Mouse (Mus musculus): ENCODE results near the gene Actr5. TPM values are rescaled to one million over a fixed set of nuclear protein-coding genes. Genes with fewer than 3 reads are reported as not detected.
A peak's percentile ranks its signal among the peaks of the same experiment; 100 is the strongest.

The Actr5 gene
- polyA plus RNA-seq, 1 experiment: 5.6 TPM

DNA sequence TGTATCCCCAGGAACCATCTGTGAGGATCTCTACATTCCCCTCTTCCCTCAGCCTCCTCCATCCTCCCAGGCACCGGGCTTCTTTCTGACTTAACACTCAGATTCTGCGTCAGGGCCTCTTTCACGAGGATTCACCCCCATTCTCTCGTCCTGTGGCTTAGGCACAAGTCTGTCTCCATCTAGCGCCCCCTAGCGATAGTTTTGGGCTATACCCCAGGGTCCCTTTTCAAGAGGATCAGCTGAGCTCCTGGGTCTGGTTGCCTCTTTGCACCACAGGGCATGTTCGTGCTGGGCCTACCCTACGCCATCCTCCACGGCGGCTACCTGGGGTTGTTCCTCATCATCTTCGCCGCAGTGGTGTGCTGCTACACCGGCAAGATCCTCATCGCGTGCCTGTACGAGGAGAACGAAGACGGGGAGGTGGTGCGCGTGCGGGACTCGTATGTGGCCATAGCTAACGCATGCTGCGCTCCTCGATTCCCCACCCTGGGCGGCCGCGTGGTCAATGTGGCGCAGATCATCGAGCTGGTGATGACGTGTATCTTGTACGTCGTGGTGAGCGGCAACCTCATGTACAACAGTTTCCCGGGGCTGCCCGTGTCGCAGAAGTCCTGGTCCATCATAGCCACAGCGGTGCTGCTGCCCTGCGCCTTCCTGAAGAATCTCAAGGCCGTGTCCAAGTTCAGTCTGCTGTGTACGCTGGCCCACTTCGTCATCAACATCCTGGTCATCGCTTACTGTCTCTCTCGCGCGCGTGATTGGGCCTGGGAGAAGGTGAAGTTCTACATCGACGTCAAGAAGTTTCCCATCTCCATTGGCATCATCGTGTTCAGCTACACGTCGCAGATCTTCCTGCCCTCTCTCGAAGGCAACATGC, 10.9 kb upstream of the Actr5 start:
- H3K4me3 ChIP-seq (ENCODE audit: insufficient read depth, low read length): no peak overlapping the region
- TF ChIP-seq CTCF (IDR thresholded peaks at IDR 0.05; ENCODE audit: borderline replicate concordance, insufficient read depth, low read length) (no peak), POLR2A (IDR thresholded peaks at IDR 0.05; ENCODE audit: low read depth, low read length) (no peak)
- H3K27ac ChIP-seq (ENCODE audit: insufficient read depth, low read length): no peak overlapping the region
- no peaks in the 10 kb centered on the region for H3K4me1 ChIP-seq (ENCODE audit: control insufficient read depth, insufficient read depth, low read length)

DNA sequence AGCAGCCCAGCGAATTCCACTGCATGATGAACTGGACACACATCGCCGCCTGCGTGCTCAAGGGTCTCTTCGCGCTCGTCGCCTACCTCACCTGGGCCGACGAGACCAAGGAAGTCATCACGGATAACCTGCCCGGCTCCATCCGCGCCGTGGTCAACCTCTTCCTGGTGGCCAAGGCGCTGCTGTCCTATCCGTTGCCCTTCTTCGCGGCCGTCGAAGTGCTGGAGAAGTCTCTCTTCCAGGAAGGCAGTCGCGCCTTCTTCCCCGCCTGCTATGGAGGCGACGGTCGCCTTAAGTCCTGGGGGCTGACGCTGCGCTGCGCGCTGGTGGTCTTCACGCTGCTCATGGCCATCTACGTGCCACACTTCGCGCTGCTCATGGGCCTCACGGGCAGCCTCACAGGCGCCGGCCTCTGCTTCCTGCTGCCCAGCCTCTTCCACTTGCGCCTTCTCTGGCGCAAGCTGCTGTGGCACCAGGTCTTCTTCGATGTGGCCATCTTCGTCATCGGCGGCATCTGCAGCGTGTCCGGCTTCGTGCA, 10.2 kb upstream of the Actr5 start:
- Histone ChIP-seq H3K27ac (ENCODE audit: insufficient read depth, low read length) (no peak overlapping the region), H3K4me1 (ENCODE audit: control insufficient read depth, insufficient read depth, low read length) (no peaks in the 10 kb centered on the region), H3K4me3 (ENCODE audit: insufficient read depth, low read length) (no peak overlapping the region)
- TF ChIP-seq POLR2A (IDR thresholded peaks at IDR 0.05; ENCODE audit: low read depth, low read length) (no peak), CTCF (IDR thresholded peaks at IDR 0.05; ENCODE audit: borderline replicate concordance, insufficient read depth, low read length) (no peak)

DNA sequence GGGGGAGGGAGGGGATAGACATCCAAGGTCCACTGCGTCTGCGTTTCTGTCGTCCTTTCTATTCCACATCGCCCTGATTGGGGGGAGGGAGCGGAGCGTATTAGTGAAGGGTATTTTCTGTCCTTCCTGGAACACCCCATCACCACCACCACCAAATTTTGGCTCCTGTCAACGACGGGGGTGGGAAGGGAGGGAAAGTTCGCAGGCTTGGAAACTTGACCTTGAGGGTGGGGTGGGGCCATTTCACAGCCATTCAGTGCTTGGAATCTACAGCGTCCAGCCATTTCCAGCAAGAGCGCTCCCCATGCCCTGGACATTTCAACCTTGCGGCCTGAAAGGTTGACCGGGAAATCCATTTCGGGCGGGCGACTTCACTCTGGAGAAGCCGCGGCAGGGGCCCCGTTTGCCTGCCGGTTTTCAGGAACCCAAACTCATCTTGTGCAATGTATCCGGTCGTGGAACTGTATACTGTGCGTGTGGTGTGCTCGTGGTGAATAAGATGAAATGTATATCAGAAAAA, 9.5 kb upstream of the Actr5 start:
- TF ChIP-seq CTCF (IDR thresholded peaks at IDR 0.05; ENCODE audit: borderline replicate concordance, insufficient read depth, low read length) (no peak), POLR2A (IDR thresholded peaks at IDR 0.05; ENCODE audit: low read depth, low read length) (no peak)
- H3K4me3 ChIP-seq (ENCODE audit: insufficient read depth, low read length): no peak overlapping the region
- H3K4me1 ChIP-seq (ENCODE audit: control insufficient read depth, insufficient read depth, low read length): no peaks in the 10 kb centered on the region
- no peak overlapping the region for H3K27ac ChIP-seq (ENCODE audit: insufficient read depth, low read length)

DNA sequence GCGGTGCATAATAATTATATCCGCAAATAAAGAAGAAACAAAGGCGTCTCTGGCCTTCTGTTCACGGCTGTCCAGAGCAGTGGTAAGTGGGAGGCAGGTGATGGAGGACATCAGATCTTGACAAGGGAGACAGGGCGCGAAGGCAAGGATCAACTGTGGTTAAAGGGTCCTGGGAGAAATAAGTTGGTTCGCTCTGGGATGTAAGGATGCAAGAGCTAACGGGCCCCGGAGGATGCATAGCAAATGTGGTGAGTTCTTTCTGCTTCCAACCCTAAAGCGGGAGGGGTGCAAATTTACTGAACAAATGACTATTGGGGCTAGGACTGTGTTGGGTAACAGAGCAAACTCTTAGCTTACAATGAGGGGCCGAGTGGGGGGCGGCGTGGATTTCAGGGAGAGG, 9.0 kb upstream of the Actr5 start:
- Histone ChIP-seq H3K4me1 (ENCODE audit: control insufficient read depth, insufficient read depth, low read length) (no peaks in the 10 kb centered on the region), H3K4me3 (ENCODE audit: insufficient read depth, low read length) (no peak overlapping the region), H3K27ac (ENCODE audit: insufficient read depth, low read length) (no peak overlapping the region)
- no peak for TF ChIP-seq POLR2A (IDR thresholded peaks at IDR 0.05; ENCODE audit: low read depth, low read length)
- TF ChIP-seq CTCF (IDR thresholded peaks at IDR 0.05; ENCODE audit: borderline replicate concordance, insufficient read depth, low read length): no peak

- Histone ChIP-seq H3K4me3 (ENCODE audit: insufficient read depth, low read length) (no peak overlapping the region), H3K27ac (ENCODE audit: insufficient read depth, low read length) (no peak overlapping the region), H3K4me1 (ENCODE audit: control insufficient read depth, insufficient read depth, low read length) (no peaks in the 10 kb centered on the region)
- no peak for TF ChIP-seq POLR2A (IDR thresholded peaks at IDR 0.05; ENCODE audit: low read depth, low read length)
Observed at GRCm38 (mm10) chr2:158616296-158616695, 8.4 kb upstream of the Actr5 start.

DNA sequence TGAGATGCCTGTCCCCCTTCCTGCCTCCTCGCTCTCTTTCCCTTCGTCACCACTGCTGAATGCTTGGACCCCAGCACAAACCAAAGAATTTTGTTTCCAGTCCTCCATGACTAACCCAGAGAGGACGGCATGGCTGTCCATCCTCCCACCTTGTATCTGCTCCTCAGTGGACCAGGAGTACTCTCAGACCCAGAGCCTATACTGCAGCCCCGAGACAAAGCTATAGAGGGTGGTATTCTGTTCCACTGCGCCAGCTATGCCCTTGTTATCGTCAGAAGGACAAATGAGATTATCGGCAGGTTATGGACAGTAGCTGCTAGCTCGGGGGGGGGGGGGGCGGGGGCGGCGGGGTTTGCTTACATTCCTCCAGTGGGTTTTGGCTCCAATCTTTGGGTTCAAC, 7.9 kb upstream of the Actr5 start:
- Histone ChIP-seq H3K4me3 (ENCODE audit: insufficient read depth, low read length) (no peak overlapping the region), H3K4me1 (ENCODE audit: control insufficient read depth, insufficient read depth, low read length) (no peaks in the 10 kb centered on the region), H3K27ac (ENCODE audit: insufficient read depth, low read length) (no peak overlapping the region)
- no peak for TF ChIP-seq POLR2A (IDR thresholded peaks at IDR 0.05; ENCODE audit: low read depth, low read length)
- no peak for TF ChIP-seq CTCF (IDR thresholded peaks at IDR 0.05; ENCODE audit: borderline replicate concordance, insufficient read depth, low read length)

DNA sequence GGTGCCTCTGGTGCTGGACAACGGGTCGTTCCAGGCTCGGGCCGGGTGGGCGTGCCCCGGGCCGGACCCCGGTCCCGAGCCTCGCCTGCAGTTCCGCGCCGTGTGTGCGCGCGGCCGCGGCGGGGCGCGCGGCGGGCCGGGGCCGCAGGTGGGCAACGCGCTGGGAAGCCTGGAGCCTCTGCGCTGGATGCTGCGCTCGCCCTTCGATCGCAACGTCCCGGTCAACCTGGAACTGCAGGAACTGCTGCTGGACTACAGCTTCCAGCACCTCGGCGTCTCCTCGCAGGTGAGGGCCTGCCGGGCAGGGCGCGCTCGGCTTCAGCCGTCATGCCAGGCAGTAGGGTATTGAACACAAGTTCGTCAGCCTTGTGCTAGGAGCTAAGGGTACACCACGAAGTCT, 543 bp downstream of the Actr5 start:
- Histone ChIP-seq H3K4me1 (ENCODE audit: control insufficient read depth, insufficient read depth, low read length) (peaks cover 5% of the 10 kb centered on the region; the same call in 1 of the 2 replicates), H3K27ac (ENCODE audit: insufficient read depth, low read length) (peak overlapping the region; percentile 87), H3K4me3 (ENCODE audit: insufficient read depth, low read length) (peak overlapping the region; percentile 73)
- TF ChIP-seq CTCF (IDR thresholded peaks at IDR 0.05; ENCODE audit: borderline replicate concordance, insufficient read depth, low read length): no peak
- no peak for TF ChIP-seq POLR2A (IDR thresholded peaks at IDR 0.05; ENCODE audit: low read depth, low read length)

- TF ChIP-seq POLR2A (IDR thresholded peaks at IDR 0.05; ENCODE audit: low read depth, low read length) (no peak), CTCF (IDR thresholded peaks at IDR 0.05; ENCODE audit: borderline replicate concordance, insufficient read depth, low read length) (no peak)
- peaks cover 5% of the 10 kb centered on the region; the same call in 1 of the 2 replicates for H3K4me1 ChIP-seq (ENCODE audit: control insufficient read depth, insufficient read depth, low read length)
- H3K4me3 ChIP-seq (ENCODE audit: insufficient read depth, low read length): peak overlapping the region; percentile 73
- H3K27ac ChIP-seq (ENCODE audit: insufficient read depth, low read length): no peak overlapping the region
Observed at GRCm38 (mm10) chr2:158625697-158626096, 1.0 kb downstream of the Actr5 start.

- H3K27ac ChIP-seq (ENCODE audit: insufficient read depth, low read length): no peak overlapping the region
- H3K4me1 ChIP-seq (ENCODE audit: control insufficient read depth, insufficient read depth, low read length): peaks cover 5% of the 10 kb centered on the region; the same call in 1 of the 2 replicates
- TF ChIP-seq POLR2A (IDR thresholded peaks at IDR 0.05; ENCODE audit: low read depth, low read length) (no peak), CTCF (IDR thresholded peaks at IDR 0.05; ENCODE audit: borderline replicate concordance, insufficient read depth, low read length) (no peak)
- H3K4me3 ChIP-seq (ENCODE audit: insufficient read depth, low read length): no peak overlapping the region
Observed at GRCm38 (mm10) chr2:158628858-158629257, 4.2 kb downstream of the Actr5 start.

- Histone ChIP-seq H3K27ac (ENCODE audit: insufficient read depth, low read length) (no peak overlapping the region), H3K4me3 (ENCODE audit: insufficient read depth, low read length) (no peak overlapping the region), H3K4me1 (ENCODE audit: control insufficient read depth, insufficient read depth, low read length) (peaks cover 5% of the 10 kb centered on the region; the same call in 1 of the 2 replicates)
- TF ChIP-seq CTCF (IDR thresholded peaks at IDR 0.05; ENCODE audit: borderline replicate concordance, insufficient read depth, low read length) (peak; percentile 49; the same call in 1 of the 2 replicates), POLR2A (IDR thresholded peaks at IDR 0.05; ENCODE audit: low read depth, low read length) (no peak)
Observed at GRCm38 (mm10) chr2:158629414-158629813, 4.7 kb downstream of the Actr5 start.
